Mouse (Mus musculus): ENCODE results near the gene Gm42517. TPM values are rescaled to one million over a fixed set of nuclear protein-coding genes. Genes with fewer than 3 reads are reported as not detected.

Gm42517 gene
- polyA plus RNA-seq, 1 experiment from 2014 or later = 0.06 TPM

DNA sequence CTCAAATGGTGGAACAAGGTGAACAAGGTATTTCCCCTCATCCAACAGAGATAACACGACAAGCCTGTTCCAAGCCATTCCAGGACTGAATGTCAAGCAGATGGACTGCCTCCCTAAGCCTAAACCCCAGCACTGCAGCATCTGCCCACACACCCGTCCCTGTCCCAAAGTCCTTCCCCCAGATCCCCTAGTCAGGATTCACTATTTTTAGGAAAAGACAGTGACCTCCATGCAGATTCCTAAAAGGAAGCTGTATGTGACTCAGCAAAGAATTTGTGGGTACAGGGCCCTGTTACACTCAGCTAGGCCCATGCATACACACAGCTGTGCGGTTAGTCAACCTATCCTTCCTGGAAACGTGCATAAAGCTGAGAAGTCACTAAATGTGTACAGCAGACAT, 18.7 kb upstream of the Gm42517 start:
- no peak for ATAC-seq
- WGBS = 57% methylated on average over 4 of the region's 4 CpGs

DNA sequence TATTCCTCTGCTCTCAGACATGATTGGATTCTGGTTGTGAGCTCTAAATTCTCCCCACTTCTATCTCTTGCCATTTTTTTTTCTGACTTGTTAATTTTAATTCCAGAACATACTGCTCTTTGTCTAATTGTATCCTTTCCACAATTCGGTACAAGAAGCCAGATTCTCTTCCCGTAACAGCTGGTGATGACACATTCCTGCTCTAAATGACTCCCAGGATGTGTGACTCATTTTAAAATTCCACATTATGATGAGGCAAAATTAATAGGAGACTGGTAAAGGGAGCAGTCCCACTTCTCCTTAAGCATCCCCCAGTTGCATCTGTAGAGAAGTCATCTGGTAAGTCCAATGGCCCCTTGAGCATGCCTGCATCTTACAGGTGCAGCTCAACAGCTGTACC, 17.9 kb upstream of the Gm42517 start:
- Histone ChIP-seq H3K4me1 (ENCODE audit: insufficient read depth, low read depth, low read length) (no peaks in the 10 kb centered on the region), H3K9me3 (ENCODE audit: low read length) (no peaks in the 10 kb centered on the region), H3K27me3 (replicated peaks; ENCODE audit: insufficient read depth, low read length) (no peaks in the 10 kb centered on the region), H3K9ac (replicated peaks; ENCODE audit: low read depth) (no peak overlapping the region), H3K4me2 (replicated peaks; ENCODE audit: low read depth, low read length) (no peak overlapping the region), H3K4me3 (ENCODE audit: low read depth, low read length) (no peak overlapping the region), H3K36me3 (ENCODE audit: insufficient read depth, low read length) (no peaks in the 10 kb centered on the region), H3K27ac (ENCODE audit: low read length) (no peak overlapping the region)
- no peak for ATAC-seq
- no peak for TF ChIP-seq CTCF (IDR thresholded peaks at IDR 0.05)
- TF ChIP-seq EP300 (IDR thresholded peaks at IDR 0.05) = no peak
- no peak for DNase-seq (ENCODE audit: low spot score)
- 78% methylated on average over 2 of the region's 2 CpGs for WGBS

More for the DNA sequence above, 18.7 kb upstream of the Gm42517 start:
- no peaks in the 10 kb centered on the region for H3K9me3 ChIP-seq (ENCODE audit: low read length)
- H3K27ac ChIP-seq (ENCODE audit: low read length) = no peak overlapping the region
- H3K4me3 ChIP-seq (ENCODE audit: low read depth, low read length) = no peak overlapping the region
- DNase-seq (ENCODE audit: low spot score) = no peak
- no peaks in the 10 kb centered on the region for H3K4me1 ChIP-seq (ENCODE audit: insufficient read depth, low read depth, low read length)
- no peaks in the 10 kb centered on the region for H3K27me3 ChIP-seq (replicated peaks; ENCODE audit: insufficient read depth, low read length)
- TF ChIP-seq CTCF (IDR thresholded peaks at IDR 0.05) = no peak
- TF ChIP-seq EP300 (IDR thresholded peaks at IDR 0.05) = no peak
- H3K4me2 ChIP-seq (replicated peaks; ENCODE audit: low read depth, low read length) = no peak overlapping the region
- no peaks in the 10 kb centered on the region for H3K36me3 ChIP-seq (ENCODE audit: insufficient read depth, low read length)
- H3K9ac ChIP-seq (replicated peaks; ENCODE audit: low read depth) = no peak overlapping the region

DNA sequence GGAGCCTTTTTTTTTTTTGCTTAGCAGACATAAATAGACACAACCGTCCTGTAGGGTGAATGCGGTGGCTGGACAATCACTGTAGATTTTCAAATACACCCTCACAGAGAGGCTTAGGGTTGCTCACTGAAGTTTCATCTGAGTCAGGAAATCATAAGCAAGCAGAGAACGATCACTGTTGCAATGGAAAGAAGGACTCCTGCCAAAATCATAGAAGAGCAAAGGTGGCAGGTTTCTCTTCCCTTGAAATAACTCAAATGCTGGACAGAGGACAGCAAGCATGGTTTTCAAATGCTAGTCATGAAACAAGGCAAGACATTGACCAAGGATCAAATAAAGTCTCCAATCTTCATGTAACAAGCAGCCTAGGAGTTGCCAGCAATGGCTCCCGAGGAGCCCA, 10.6 kb upstream of the Gm42517 start:
- H3K4me3 ChIP-seq (ENCODE audit: low read depth, low read length) = no peak overlapping the region
- no peaks in the 10 kb centered on the region for H3K36me3 ChIP-seq (ENCODE audit: insufficient read depth, low read length)
- H3K9ac ChIP-seq (replicated peaks; ENCODE audit: low read depth) = no peak overlapping the region
- H3K27me3 ChIP-seq (replicated peaks; ENCODE audit: insufficient read depth, low read length) = no peaks in the 10 kb centered on the region
- H3K27ac ChIP-seq (ENCODE audit: low read length) = no peak overlapping the region
- no peak for ATAC-seq
- DNase-seq (ENCODE audit: low spot score) = no peak
- H3K4me1 ChIP-seq (ENCODE audit: insufficient read depth, low read depth, low read length) = no peaks in the 10 kb centered on the region
- H3K9me3 ChIP-seq (ENCODE audit: low read length) = no peaks in the 10 kb centered on the region
- WGBS = 79% methylated on average over 4 of the region's 4 CpGs
- H3K4me2 ChIP-seq (replicated peaks; ENCODE audit: low read depth, low read length) = no peak overlapping the region
- TF ChIP-seq CTCF (IDR thresholded peaks at IDR 0.05) = no peak
- no peak for TF ChIP-seq EP300 (IDR thresholded peaks at IDR 0.05)

DNA sequence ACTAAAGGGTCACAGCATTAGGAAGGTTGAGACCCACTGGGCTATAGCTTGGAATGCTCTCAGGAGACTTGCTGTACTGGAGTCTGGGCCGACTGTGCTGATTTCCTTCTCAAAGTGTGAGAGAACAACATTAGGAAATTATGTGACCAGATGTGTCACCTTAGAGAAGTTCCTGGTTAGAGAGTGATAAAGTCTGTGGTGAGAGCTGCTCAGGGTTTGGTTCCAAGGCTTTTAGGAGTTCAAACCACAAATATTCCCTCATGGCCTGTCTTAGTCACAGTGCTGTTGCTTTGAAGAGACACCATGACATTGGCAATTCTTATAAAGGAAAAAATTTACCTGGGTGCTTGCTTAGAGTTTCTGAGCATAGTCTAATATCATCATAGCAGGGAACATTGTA, 8.3 kb upstream of the Gm42517 start:
- Histone ChIP-seq H3K9me3 (ENCODE audit: low read length) (no peaks in the 10 kb centered on the region), H3K36me3 (ENCODE audit: insufficient read depth, low read length) (no peaks in the 10 kb centered on the region), H3K27me3 (replicated peaks; ENCODE audit: insufficient read depth, low read length) (peaks cover 5% of the 10 kb centered on the region; the same call in 1 of the 2 replicates), H3K4me2 (replicated peaks; ENCODE audit: low read depth, low read length) (no peak overlapping the region), H3K4me3 (ENCODE audit: low read depth, low read length) (no peak overlapping the region), H3K9ac (replicated peaks; ENCODE audit: low read depth) (no peak overlapping the region), H3K27ac (ENCODE audit: low read length) (no peak overlapping the region), H3K4me1 (ENCODE audit: insufficient read depth, low read depth, low read length) (no peaks in the 10 kb centered on the region)
- DNase-seq (ENCODE audit: low spot score) = no peak
- WGBS = 53% methylated on average over 1 of the region's 1 CpGs
- TF ChIP-seq CTCF (IDR thresholded peaks at IDR 0.05) (no peak), EP300 (IDR thresholded peaks at IDR 0.05) (no peak)
- no peak for ATAC-seq

DNA sequence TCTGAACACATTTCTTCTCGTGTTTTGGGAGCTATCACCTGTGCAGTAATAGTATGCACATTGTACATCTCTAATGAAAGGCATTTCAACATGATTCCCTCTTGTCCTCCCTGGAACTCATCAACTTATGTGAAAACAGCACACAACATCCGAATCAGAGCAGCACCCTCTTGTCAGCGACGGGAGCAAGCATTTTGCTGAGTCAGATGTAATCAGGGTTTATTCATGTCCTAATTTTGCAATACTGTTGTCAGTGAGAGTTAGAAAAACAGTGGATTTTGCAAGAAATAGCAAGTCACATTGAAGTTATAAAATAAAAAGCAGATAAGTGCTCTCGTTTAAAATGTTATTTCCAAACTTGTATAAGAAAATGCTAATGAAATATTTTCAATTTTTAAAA, 6.4 kb upstream of the Gm42517 start:
- Histone ChIP-seq H3K27me3 (replicated peaks; ENCODE audit: insufficient read depth, low read length) (peaks cover 25% of the 10 kb centered on the region), H3K36me3 (ENCODE audit: insufficient read depth, low read length) (no peaks in the 10 kb centered on the region), H3K4me3 (ENCODE audit: low read depth, low read length) (no peak overlapping the region), H3K9ac (replicated peaks; ENCODE audit: low read depth) (no peak overlapping the region), H3K9me3 (ENCODE audit: low read length) (no peaks in the 10 kb centered on the region), H3K4me1 (ENCODE audit: insufficient read depth, low read depth, low read length) (no peaks in the 10 kb centered on the region), H3K4me2 (replicated peaks; ENCODE audit: low read depth, low read length) (no peak overlapping the region), H3K27ac (ENCODE audit: low read length) (no peak overlapping the region)
- WGBS = 57% methylated on average over 5 of the region's 5 CpGs
- no peak for TF ChIP-seq CTCF (IDR thresholded peaks at IDR 0.05)
- no peak for TF ChIP-seq EP300 (IDR thresholded peaks at IDR 0.05)
- ATAC-seq (no peak), DNase-seq (ENCODE audit: low spot score) (peak; percentile 64)

DNA sequence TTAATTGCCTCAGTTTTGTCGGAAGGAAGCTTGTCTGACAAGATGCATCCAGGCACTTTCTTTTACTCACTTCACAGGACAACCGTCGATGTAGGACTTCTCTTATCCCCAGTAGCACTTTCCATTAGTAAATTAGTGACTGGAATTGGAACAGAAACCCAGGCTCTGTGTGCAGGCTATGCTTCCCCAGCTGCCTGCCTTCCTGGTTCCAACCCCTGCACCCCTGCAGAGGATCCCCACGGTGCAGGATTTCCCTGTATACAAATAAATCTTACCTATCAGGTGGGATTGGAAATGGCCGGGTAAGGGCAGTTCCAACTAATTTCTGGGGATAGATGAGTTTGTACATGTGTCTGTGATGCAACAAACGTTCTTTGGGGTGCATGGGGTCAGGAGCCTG, 2.2 kb upstream of the Gm42517 start:
- H3K9ac ChIP-seq (replicated peaks; ENCODE audit: low read depth) = no peak overlapping the region
- H3K27me3 ChIP-seq (replicated peaks; ENCODE audit: insufficient read depth, low read length) = peaks cover 63% of the 10 kb centered on the region
- no peak overlapping the region for H3K4me3 ChIP-seq (ENCODE audit: low read depth, low read length)
- ATAC-seq = no peak
- DNase-seq (ENCODE audit: low spot score) = no peak
- TF ChIP-seq EP300 (IDR thresholded peaks at IDR 0.05) (no peak), CTCF (IDR thresholded peaks at IDR 0.05) (no peak)
- H3K4me1 ChIP-seq (ENCODE audit: insufficient read depth, low read depth, low read length) = peaks cover 14% of the 10 kb centered on the region; the same call in 1 of the 2 replicates
- H3K4me2 ChIP-seq (replicated peaks; ENCODE audit: low read depth, low read length) = no peak overlapping the region
- no peaks in the 10 kb centered on the region for H3K36me3 ChIP-seq (ENCODE audit: insufficient read depth, low read length)
- 2% methylated on average over 6 of the region's 6 CpGs for WGBS
- H3K9me3 ChIP-seq (ENCODE audit: low read length) = no peaks in the 10 kb centered on the region
- no peak overlapping the region for H3K27ac ChIP-seq (ENCODE audit: low read length)

Measured in lung, postnatal 0 days (tissue).